Mouse (Mus musculus) heart, adult 18-20 months (tissue): Measurements from ENCODE around the gene Ctnnd2. TPM values are rescaled to one million over a fixed set of nuclear protein-coding genes. Genes with fewer than 3 reads are reported as not detected.

ENCODE experiments used
- DNase-seq, 2 experiments: peaks; one replicate each; pipeline ENCODE4 v3.0.0; 2021 to 2022; ENCODE audit warnings: mixed read lengths in 1 of 2
- total RNA-seq, 2 experiments: library from RNA; stranded (reverse); gene quantifications; 2 replicates each; pipeline ENCODE4 v1.2.3; 2021

Gene Ctnnd2
- total RNA-seq, 2 experiments from 2014 or later = 0.22 to 0.23 TPM

GRCm38 (mm10) chr15:30721098-30721497 is 548.7 kb downstream of the Ctnnd2 start:
- DNase-seq = no peak

- DNase-seq = no peak
Measured at GRCm38 (mm10) chr15:30726066-30726465, 553.7 kb downstream of the Ctnnd2 start.

- DNase-seq = no peak
Measured at GRCm38 (mm10) chr15:30738178-30738577, 565.8 kb downstream of the Ctnnd2 start.

- peak; percentile 10 to 53 for DNase-seq
Measured at GRCm38 (mm10) chr15:30740728-30741127, 568.3 kb downstream of the Ctnnd2 start.

- DNase-seq = no peak
Measured at GRCm38 (mm10) chr15:30757991-30758390, 585.6 kb downstream of the Ctnnd2 start.

GRCm38 (mm10) chr15:30762211-30762610 is 589.8 kb downstream of the Ctnnd2 start:
- DNase-seq = no peak

- no peak for DNase-seq
Measured at GRCm38 (mm10) chr15:30762695-30763285, 590.4 kb downstream of the Ctnnd2 start.

- DNase-seq = no peak
Measured at GRCm38 (mm10) chr15:30776931-30777330, 604.5 kb downstream of the Ctnnd2 start.

- DNase-seq = no peak
Measured at GRCm38 (mm10) chr15:30777801-30778200, 605.4 kb downstream of the Ctnnd2 start.

GRCm38 (mm10) chr15:30779903-30780302 is 607.5 kb downstream of the Ctnnd2 start:
- DNase-seq = no peak

- DNase-seq = no peak
Measured at GRCm38 (mm10) chr15:30780977-30781376, 608.6 kb downstream of the Ctnnd2 start.

- DNase-seq = no peak
Measured at GRCm38 (mm10) chr15:30785706-30786320, 613.4 kb downstream of the Ctnnd2 start.

GRCm38 (mm10) chr15:30793260-30793659 is 620.9 kb downstream of the Ctnnd2 start:
- no peak for DNase-seq

- no peak for DNase-seq
Measured at GRCm38 (mm10) chr15:30795723-30796122, 623.3 kb downstream of the Ctnnd2 start.

GRCm38 (mm10) chr15:30827424-30828263 is 655.3 kb downstream of the Ctnnd2 start:
- DNase-seq = no peak

GRCm38 (mm10) chr15:30857277-30858176 is 685.1 kb downstream of the Ctnnd2 start:
- DNase-seq = no peak

- DNase-seq = no peak
Measured at GRCm38 (mm10) chr15:30867429-30867828, 695.0 kb downstream of the Ctnnd2 start.

- no peak for DNase-seq
Measured at GRCm38 (mm10) chr15:30869673-30870512, 697.5 kb downstream of the Ctnnd2 start.

GRCm38 (mm10) chr15:30875523-30875922 is 703.1 kb downstream of the Ctnnd2 start:
- DNase-seq = no peak

GRCm38 (mm10) chr15:30884692-30885334 is 712.4 kb downstream of the Ctnnd2 start:
- no peak for DNase-seq

- DNase-seq = peak; percentile 33 to 34
Measured at GRCm38 (mm10) chr15:30885410-30885809, 713.0 kb downstream of the Ctnnd2 start.
